Mouse (Mus musculus) hematopoietic stem cell, adult 5-6 weeks (primary cell): ENCODE measurements around the gene Gm11077. TPM values are rescaled to one million over a fixed set of nuclear protein-coding genes. Genes with fewer than 3 reads are reported as not detected.

Experiments
- ATAC-seq, 2 experiments: fragments of 125-278 bp in 1 of 2; replicated peaks in 1 of 2; 2 replicates each; pipeline ENCODE4 v1.8.0; 2016 to 2017; ENCODE audit warnings: inconsistent platforms in 2 of 2, mild to moderate bottlenecking in 2 of 2, moderate number of reproducible peaks in 2 of 2, low read depth in 1 of 2, moderate TSS enrichment in 1 of 2; ENCODE audit not compliant: low FRiP score in 2 of 2, poor library complexity in 2 of 2, severe bottlenecking in 2 of 2, insufficient read depth in 1 of 2, low TSS enrichment in 1 of 2
- total RNA-seq: library from RNA; stranded (forward); fragments of 172-1452, 232-1000 nt; gene quantifications from 2 replicates; pipeline ENCODE4 v1.2.3, GENCODE M21; 2017

Gene Gm11077
- total RNA-seq, 1 experiment from 2014 or later: not detected

DNA sequence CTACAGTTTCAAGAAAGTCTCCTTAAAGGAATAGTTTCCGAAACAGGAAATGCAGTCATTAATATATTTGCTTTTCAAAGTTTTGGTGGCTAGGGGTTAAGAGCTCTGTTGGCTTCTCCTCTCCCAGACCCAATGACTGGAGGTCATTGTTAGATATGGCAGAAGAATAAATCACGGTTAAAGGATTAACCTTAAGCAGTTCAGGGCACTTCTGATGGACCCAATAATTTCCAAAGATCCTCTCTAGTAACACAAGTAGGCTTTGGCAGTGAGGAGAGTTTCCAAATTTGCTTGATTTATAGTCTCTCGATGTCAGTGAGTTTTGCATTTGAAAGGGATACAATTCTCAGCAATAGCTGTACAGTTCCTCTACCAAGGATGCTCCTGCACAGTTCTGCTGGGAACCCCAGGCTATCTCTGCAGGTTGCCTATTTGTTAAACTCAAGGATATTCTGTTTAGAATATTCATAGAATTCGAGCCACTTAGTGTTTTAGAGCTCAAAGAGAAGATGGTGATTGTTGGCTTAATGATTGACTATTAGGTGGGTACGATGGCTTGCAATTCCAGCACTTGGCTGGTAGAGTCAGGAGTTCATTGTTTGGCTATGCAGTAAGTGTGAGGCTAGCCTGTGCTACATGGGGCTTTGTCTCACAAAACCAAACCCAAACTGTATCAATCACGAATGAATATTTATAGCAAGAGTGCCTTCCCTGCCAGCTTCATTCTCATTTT lies 1.8 kb downstream of the Gm11077 start:
- no peak for ATAC-seq

DNA sequence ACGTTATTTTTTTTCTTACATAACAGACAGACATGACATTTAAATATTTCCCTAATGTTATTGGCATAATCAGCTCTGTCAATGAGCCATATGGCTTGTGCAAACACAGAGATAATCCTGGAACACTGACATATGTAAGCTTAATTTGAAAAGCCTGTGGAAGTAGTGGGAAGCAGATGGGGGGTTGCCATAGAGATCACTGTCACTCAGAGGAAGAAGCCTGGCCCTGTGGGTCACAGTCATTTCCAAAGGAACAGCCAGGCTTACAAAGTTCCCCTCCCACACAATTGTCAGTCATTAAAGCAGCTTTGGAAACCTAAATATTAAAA lies 2.3 kb downstream of the Gm11077 start:
- no peak for ATAC-seq

DNA sequence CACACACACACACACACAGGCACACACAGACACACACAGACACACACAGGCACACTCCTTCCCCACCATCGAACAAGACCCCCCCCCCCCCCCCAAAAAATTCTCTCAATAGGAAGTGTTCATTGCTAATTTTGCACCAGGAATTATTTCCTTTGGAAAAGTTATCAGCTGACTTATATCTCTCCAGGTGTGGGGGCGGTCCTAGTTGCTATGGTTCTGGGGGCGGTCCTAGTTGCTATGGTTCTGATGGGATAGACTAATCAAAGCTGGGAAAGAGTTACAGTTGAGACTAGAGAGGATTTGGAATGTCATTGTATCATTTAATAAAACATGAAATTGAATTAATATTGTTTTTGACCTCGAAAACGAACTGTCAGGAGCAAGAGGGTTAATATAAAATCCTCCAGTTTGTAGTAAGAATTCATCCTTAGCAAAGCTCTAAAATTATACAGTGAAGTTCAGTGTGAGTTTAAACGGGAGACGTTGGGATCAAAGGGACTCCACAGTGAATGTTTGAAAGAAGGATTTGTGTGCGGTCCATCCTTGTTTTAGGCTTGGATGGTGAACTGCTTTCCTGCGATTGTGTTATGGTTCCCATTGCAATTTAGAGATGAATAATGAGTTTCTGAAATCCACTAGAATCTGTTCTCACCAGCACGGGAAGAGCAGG lies 4.0 kb downstream of the Gm11077 start:
- no peak for ATAC-seq

DNA sequence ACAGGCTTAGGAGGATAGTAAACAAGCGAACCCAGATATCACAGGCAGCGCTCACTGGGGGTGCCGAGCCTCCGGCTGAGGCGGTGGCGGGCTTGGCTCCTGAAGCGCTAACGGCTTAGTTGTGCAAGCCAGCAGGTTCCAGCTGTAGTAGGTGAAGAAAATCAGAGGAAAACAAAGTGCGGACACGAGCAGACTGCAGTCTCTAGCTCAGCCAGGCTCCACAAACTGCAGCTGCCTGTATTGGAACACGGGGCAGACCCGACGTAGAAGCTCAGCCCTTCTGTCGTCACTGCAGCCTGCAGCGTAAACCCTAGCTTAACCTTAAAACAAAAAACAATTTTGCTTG lies 4.5 kb downstream of the Gm11077 start:
- peak in 1 of 2 experiments; percentile 36; a peak in 1 of 4 replicates for ATAC-seq

DNA sequence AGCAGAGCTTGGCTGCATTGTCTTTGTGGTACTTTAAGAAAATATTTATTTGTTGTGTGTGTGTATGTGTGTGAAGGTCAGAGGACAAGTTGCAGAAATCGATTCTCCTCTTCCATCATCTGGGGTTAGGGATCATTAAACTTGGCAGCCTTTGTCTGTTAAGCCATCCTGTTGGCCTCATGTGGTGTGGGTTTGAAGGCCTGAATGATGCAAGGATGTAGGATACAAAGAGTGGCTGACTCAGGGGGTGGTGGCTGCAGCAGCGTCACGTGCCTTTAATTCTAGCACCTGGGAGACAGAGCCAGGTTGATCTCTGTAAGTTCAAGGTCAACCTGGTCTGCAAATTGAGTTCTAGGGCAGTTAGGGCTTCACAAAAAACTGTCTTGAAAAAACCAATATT lies 16.5 kb downstream of the Gm11077 start:
- ATAC-seq: no peak

DNA sequence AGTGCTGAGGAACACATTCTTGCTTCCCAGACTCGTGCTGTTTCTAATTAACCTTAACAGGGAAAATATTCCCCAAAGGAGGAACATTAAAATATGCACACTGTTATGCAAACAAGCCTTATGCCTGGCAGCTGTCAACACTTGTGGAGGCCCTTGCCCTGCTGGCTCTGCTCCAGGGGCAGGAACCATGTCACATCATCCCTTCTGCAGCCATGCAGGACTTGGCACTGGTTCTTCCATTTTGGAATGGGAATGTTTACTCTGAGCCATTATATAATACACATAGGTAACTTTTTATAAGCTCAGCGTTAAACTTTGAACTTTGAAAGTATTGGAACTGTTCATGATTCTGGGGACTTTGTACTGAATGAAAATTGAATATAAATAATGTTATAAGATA lies 18.5 kb downstream of the Gm11077 start:
- ATAC-seq: no peak

DNA sequence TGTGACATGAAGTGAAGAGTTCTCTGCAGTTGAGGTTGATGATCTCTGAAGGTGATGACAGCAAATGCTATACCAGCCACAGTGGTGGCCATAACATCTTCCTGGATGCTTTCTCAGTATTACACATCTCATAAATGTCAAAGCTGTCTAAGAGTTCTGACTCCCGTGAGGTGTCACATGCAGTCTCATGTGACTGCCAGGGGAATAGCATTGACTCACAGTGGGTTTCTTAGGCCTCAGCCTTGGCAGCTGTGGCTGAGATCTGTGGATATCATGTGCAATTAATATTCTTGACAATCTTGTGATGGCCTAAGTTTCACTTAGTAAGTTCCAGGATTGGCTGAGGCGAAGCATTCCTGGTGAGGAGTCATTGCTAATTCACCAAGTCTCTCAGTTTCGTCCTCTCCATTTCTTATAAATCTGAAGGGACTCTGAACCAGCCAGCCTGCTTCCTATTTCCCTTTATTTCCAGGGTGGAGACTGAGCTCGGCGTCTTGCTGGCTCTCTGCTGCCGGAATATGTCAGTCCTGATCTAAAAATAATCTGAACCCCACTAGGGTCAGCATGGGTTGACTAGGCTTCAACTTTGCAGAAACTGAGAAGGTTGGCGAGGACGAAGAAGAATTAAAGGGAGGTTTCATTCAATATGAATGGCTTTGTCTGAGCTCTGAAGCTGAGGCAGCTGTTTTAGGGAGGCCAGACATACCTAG lies 21.4 kb downstream of the Gm11077 start:
- ATAC-seq: no peak

DNA sequence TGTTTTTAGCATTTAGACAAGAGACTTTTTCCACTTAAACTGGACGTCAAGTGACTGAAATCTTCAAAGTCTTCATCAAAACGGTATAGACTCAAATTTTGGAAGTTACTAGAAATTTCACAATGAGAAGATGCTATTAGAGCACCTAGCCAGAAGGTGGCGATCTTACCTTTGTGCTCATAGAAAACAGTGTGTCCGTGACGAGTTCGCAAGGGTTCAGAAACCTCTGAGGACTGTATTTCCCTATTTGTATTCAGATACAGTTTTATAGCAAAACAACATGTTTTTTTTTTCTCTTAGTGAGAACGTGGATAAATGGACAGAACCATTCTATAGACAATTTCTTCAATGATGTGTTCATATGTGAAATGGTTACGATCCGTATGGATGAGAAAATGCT lies 37.3 kb downstream of the Gm11077 start:
- ATAC-seq: peak; percentile 85 to 89

DNA sequence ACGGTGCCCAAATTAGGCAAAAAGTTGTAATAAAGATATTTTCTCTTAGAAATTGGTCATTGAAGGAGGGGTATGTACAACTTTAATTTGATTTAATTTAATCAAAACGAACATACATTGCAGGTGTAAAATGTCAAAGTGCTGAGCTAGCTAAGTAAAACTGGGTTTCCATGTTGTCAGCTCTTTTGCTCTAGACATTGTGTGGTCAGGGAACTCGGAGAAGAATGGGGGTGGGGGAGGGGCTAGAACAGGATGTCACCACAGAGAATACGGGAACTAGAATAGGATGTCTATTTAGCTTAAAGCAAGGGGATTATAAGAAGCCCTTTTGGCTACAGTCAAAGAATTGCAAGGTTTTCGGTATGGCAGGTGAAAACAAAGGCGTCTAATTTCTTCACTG lies 38.2 kb downstream of the Gm11077 start:
- peak; percentile 68 to 72; a peak in 3 of 4 replicates for ATAC-seq

DNA sequence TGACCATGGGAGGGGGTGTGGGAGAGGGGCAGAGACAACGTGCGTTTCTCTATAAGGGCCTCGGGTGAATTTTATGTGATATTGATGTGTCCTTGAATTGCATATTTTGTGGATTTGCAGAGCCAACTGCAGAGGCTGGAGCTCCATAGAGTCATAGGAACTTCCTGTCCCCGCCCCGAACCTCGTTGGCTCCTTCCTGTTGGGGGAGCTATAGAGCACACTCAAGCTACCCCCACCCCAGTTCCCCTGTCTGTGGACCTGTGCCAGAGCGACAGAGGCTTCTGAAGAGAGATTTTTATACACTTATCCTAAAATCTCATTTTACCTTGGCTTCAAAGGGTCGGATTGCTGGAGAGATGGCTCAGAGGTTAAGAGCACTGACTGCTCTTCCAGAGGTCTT lies 39.1 kb downstream of the Gm11077 start:
- ATAC-seq: no peak

DNA sequence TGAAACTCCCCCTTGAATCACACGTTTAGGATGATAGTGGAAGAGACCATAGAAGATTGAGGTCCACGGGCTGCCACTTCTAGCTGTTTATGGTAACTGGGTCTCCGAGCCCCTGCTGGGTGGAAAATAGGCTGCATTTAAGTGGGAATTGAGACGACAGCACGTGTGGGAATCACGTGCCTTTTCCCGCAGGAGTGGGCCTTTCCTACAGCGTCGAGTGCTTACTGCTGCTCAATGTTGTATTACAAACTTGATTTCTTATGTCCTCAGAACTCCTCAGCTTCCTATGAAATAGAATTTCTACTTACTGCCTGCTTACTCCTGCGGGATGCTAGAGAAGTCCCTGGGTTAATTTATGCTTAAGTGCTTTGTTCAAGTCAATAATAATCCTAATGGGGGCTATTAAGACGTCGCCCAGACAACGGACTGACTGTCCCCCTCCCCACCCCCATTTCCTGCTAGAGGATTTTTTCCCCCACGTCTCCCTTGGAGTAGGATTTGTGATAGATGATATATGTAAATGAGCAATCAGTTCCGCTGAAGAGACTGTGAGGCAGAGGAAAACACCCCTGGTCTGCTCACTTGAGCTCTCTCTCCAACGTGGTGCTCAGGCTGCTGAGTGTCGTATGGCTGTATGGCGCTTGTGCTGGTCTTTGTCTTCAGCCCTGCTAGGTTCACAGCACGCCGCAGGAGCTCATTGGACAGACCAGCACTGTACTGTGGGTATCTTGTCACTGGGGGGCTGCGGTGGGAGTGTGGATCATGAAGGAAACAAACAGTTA lies 40.0 kb downstream of the Gm11077 start:
- no peak for ATAC-seq

DNA sequence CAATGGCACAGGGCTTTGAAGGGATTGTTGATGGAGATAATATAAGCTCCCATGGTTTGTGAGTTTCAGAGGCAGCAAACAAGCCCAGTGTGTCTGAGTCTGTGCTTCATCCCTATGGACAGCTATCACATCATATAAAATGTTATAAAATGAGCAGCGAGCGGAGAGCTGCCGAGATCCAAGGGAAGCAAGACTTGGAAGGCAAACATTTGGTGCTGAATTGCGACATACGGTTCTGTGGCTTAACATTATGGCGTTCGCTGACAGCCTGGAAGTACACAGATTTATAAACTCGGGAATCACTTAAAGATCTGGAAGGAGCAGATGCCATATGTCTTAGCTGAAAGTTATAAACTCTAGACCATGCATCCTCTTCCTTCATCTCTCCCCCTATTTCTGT lies 47.2 kb downstream of the Gm11077 start:
- ATAC-seq: no peak

DNA sequence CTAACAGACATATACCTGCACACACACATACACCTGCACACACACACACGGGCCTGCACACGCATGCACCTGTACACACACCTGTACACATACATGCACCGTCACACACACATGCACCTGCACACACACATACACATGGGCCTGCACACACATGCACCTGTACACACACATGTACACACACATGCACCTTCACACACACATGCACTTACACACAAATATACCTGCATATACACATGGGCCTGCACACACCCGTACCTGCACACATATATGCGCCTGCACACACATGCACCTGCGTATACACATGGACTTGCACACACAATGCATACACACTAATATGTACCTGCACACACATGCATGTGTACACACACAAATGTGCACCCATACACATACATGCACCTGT lies 53.4 kb downstream of the Gm11077 start:
- no peak for ATAC-seq

DNA sequence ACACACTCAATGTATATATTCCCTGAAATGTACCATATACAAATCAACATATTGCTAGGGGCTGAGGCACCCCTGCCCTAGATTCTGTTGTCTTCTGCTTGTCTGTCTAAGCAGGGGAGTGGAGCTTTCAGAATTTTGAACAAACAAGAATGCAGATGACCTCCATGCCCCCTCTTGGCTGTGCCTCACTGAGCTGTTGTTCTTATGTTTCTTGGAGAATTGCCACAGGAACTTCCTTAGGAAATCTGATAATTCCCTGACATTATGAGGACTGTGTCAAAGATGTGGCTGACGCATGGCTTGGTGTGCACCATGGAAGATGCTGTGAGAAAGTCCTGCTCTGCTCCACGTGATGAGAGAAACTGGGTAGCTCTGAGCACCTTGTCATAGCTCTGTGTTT lies 57.0 kb downstream of the Gm11077 start:
- no peak for ATAC-seq

DNA sequence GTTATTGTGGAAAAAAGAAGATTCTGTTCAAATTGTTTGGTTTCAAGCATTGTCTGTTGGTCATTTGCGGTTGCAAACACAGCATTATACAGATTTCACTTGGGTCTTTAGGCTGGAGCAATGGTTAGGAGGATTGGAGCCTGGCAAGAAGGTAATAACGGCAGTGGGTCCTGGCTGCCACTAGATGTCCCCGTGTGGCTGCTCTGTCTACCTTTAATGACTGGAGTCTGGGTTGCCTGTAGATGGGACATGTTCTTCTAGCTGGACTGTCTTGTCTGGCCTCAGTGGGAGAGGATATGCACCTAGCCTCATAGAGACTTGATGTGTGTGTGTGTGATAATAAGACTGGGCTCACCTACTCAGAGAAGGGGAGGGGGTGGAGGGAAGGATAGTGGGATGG lies 60.8 kb downstream of the Gm11077 start:
- ATAC-seq: peak; percentile 86

DNA sequence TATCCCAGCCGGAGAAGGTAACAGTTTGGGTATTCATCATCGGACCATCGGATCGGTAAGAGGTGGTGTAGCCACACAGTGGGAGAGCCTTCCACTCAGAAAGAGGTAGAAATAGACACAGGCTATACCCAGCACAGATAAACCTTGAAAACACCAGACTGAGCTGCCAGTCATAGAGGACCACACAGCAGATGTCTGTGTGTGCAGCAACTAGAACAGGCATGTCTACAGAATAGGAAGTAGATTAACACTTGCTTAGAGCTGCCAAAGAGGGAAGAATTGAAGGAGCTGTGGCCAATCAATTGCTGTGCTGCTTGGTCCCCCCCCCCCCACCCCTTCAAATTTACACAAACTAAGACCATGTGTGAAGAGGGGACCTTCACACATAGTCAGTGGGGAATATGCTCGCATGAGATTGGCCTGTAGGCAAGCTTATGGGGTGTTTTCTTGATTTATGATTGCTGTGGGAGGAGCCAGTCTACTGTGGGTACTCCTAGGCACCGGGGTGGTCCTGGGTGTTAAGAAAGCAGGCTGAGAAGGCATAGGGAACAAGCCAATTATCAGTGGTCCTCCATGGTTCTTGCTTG lies 64.7 kb downstream of the Gm11077 start:
- ATAC-seq: no peak

DNA sequence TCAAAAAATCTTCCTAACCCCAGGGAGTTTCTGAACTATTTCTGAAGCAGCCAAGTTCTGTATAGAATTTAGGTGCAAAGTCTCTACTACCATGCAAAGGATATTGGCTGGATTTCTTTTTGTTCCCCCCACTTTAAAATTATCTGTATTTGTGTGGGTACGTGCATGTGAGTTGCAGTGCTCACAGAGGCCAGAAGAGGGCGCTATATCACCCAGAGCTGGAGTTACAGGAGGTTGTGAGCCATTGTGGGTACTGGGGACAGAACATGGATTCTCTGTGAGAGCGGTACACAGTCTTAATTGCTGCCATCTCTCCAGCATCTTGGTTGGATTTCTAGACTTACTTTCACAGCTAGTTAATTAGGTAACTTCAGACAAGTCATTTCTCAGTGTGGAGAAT lies 69.8 kb downstream of the Gm11077 start:
- ATAC-seq: no peak
